Mouse (Mus musculus) E14TG2a.4 (cell line): ENCODE measurements at regions not wholly inside any gene's neighbourhood (a gene's known extent, or its start where the extent isn't known, plus 50 kb on each side); places are given as distances from the start of the nearest gene placed in this dataset.

Experiments
- H3K27me3 ChIP-seq: 2 replicates; pipeline ENCODE4 v1.6.1; 2014; ENCODE audit warnings: low read length, control low read depth; ENCODE audit not compliant: insufficient read depth
- H3K36me3 ChIP-seq: 2 replicates; pipeline ENCODE4 v1.6.1; 2014; ENCODE audit warnings: low read length, control low read depth; ENCODE audit not compliant: insufficient read depth
- H3K4me1 ChIP-seq: replicated peaks from 2 replicates; pipeline ENCODE4 v1.6.1; 2014; ENCODE audit warnings: low read depth, low read length, control low read depth
- H3K4me3 ChIP-seq: replicated peaks from 2 replicates; pipeline ENCODE4 v1.5.1; 2014; ENCODE audit warnings: mild to moderate bottlenecking, low read length
- H3K9me3 ChIP-seq: 2 replicates; pipeline ENCODE4 v1.6.1; 2014; ENCODE audit warnings: low read length, control low read depth
- CTCF ChIP-seq: conservative IDR thresholded peaks from 2 replicates; pipeline ENCODE4 v1.5.1; 2014; ENCODE audit warnings: low read length
- NANOG ChIP-seq: IDR thresholded peaks from 2 replicates; pipeline ENCODE4 v1.6.1; 2014; ENCODE audit warnings: borderline replicate concordance, low read length, mixed read lengths
- POU5F1 ChIP-seq: IDR thresholded peaks from 2 replicates; pipeline ENCODE4 v1.6.1; 2014; ENCODE audit warnings: low read length, borderline replicate concordance

DNA sequence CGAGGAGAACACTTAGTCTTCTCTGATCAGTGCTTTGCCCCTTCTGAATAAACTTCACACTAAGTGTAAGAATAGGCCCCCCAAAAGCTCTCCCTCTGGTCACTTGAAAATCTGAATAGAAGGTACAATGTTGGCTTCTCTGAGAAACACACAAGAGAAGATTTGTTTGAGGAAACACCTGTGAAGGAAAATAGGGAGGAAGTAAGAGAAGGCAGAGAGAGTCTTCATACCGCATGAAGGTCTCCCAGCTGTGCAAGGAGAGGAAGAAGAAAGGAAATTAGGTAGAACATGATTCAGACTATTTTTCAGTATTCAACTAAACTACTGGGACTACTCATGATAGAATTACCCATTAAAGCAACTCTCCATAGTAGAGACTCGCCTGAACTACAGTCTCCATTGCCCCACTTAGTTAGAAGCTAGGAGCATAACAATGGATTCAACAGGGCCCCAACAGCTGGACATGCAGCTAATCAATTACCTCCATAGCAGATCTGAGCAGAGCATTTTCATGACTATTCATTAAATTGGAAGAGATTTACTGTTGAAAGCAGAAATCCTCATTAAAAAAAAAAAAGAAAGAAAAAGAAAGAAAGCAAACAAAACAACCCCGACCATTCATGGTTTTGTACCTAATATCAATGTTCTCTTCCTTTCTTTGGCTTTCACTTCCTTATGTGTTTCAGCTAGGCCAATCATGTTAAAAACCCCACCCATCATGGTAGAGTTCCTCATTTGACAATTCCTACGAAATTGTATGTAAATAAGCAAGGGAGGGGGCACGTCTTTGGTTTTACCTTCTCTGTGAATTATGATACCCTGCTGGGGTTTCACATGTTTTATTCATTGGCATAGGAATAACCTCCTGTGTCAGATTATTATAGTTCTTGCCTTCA lies 1428.3 kb upstream of the A1bg start:
- Histone ChIP-seq H3K4me1 (no peaks in the 10 kb centered on the region), H3K27me3 (no peaks in the 10 kb centered on the region), H3K36me3 (no peaks in the 10 kb centered on the region), H3K4me3 (no peak overlapping the region), H3K9me3 (no peaks in the 10 kb centered on the region)
- TF ChIP-seq POU5F1 (no peak), CTCF (no peak), NANOG (no peak)

DNA sequence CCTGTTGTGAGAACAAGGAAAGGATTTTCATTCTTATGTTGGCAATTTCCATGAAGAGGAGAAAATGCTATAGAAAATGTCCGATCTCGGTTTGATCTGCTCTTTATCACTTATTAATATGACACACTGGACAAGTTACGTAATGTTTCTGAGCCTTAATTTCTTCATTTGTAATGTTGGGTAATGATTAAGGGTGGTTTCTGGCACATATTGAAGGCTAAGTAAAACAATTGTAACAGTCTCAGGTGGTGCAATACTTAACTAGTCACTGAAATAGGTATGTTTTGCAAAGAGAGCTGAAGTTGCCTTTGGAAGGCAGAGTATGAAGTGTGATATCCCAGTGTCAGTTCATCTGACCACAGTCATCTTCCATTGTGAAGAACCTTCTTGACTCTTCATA lies 1427.2 kb upstream of the A1bg start:
- Histone ChIP-seq H3K27me3 (no peaks in the 10 kb centered on the region), H3K9me3 (no peaks in the 10 kb centered on the region), H3K4me1 (no peaks in the 10 kb centered on the region), H3K4me3 (no peak overlapping the region), H3K36me3 (no peaks in the 10 kb centered on the region)
- TF ChIP-seq POU5F1 (no peak), CTCF (no peak), NANOG (no peak)

DNA sequence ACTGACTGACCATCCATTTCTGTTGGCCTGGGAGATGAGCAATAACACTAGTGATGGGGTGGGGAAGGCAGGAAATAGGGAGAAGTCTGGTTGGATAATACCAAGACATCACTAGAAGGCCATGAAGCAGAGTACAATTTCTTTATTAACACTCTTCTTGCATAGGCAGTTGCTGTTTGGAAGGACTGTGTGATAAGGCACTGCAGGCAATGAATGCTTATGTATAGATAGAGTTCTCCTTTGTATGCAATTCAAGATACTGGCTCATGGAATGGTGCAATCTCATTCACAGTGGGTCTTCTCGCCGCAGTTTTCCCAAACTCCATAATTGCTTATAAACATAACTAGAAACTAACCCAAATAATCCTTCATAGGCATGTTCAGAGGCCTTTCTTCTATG lies 1426.1 kb upstream of the A1bg start:
- H3K4me3 ChIP-seq = no peak overlapping the region
- no peaks in the 10 kb centered on the region for H3K9me3 ChIP-seq
- H3K27me3 ChIP-seq = no peaks in the 10 kb centered on the region

DNA sequence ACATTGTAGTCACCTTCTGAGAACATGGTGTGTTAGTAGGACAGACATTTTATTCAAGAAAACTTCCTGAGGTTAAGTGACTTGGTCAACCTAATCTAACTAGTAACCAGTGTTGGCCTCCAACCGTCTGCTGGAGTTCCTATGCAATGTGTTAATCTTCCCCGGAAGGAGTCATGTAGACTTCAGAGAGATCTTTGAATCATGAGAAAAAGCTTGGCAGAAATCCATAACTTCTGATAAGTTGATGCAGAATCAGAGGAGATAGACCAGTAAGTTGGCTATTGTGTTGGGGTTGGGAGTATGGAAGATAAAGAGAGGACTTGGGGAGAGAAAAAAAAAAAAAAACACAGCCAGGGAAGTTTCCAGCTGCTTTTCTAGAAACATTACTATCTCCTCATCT lies 1424.9 kb upstream of the A1bg start:
- Histone ChIP-seq H3K36me3 (no peaks in the 10 kb centered on the region), H3K9me3 (no peaks in the 10 kb centered on the region), H3K4me1 (no peaks in the 10 kb centered on the region), H3K27me3 (no peaks in the 10 kb centered on the region), H3K4me3 (no peak overlapping the region)
- TF ChIP-seq CTCF (no peak), NANOG (no peak), POU5F1 (no peak)

More for the DNA sequence above, 1426.1 kb upstream of the A1bg start:
- no peaks in the 10 kb centered on the region for H3K4me1 ChIP-seq
- TF ChIP-seq POU5F1 = no peak
- no peak for TF ChIP-seq CTCF
- no peak for TF ChIP-seq NANOG
- H3K36me3 ChIP-seq = no peaks in the 10 kb centered on the region

DNA sequence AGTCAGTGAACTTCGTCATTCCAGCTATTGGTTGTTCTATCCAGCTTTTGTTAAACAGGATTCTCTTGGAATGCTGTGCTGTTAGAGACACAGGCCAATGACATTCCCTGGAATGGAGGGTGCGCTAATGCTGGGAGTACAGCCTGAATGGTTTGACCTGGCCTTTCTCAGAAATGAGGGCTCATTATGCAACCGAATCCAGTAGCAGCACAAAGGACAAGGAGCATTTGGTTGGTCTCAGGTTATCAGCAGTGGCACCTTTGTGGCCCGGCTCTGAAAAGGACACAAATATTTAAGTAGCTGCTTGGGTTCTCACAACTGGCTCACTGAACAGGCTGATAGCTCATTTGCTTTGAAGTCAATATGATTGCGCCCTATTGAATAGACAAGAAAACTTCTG lies 1423.1 kb upstream of the A1bg start:
- H3K9me3 ChIP-seq = no peaks in the 10 kb centered on the region
- no peaks in the 10 kb centered on the region for H3K27me3 ChIP-seq
- H3K4me1 ChIP-seq = no peaks in the 10 kb centered on the region
- no peak overlapping the region for H3K4me3 ChIP-seq
- H3K36me3 ChIP-seq = no peaks in the 10 kb centered on the region
- no peak for TF ChIP-seq NANOG
- TF ChIP-seq CTCF = no peak
- no peak for TF ChIP-seq POU5F1

DNA sequence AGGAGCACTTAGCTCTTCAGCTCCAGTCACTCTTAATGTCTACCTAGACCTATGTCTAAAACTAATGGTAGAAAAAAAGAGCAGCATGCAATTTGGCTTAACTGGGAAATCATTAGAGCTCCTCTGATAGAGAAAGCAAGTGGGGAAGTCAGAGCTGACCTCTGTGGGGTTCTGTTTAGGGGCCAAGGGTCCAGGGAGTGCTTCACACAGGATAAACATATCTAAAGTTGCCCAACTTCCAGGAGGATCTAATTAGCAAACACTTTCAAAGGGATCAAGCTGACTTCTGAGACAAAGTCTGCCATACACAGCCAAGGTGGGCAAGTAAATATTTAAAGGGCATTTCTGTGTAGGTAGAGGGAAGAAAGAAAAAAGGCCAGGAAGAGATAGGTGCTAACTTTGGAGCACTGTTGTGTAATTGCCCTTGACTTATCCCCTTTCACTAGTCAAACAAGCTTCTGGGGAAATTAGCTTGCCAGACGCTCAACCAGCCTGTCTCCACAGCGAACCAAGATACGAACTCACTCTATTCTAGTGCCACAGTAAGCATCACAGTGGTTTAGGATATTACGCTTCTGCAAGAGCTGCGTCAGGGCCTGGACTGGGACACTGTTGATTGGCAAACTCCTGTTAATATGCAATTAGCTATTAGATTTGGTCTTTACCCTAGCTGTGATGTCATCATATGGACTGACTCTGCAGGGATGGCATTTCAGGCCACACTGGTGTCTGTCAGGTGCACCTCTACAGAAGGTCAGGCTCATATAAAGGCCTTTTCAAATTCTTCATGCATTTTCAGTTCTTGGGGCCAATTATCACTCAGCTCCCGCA lies 1413.9 kb upstream of the A1bg start:
- Histone ChIP-seq H3K36me3 (no peaks in the 10 kb centered on the region), H3K27me3 (no peaks in the 10 kb centered on the region), H3K9me3 (no peaks in the 10 kb centered on the region), H3K4me1 (no peaks in the 10 kb centered on the region), H3K4me3 (no peak overlapping the region)
- TF ChIP-seq NANOG = no peak
- TF ChIP-seq CTCF = no peak
- TF ChIP-seq POU5F1 = no peak

DNA sequence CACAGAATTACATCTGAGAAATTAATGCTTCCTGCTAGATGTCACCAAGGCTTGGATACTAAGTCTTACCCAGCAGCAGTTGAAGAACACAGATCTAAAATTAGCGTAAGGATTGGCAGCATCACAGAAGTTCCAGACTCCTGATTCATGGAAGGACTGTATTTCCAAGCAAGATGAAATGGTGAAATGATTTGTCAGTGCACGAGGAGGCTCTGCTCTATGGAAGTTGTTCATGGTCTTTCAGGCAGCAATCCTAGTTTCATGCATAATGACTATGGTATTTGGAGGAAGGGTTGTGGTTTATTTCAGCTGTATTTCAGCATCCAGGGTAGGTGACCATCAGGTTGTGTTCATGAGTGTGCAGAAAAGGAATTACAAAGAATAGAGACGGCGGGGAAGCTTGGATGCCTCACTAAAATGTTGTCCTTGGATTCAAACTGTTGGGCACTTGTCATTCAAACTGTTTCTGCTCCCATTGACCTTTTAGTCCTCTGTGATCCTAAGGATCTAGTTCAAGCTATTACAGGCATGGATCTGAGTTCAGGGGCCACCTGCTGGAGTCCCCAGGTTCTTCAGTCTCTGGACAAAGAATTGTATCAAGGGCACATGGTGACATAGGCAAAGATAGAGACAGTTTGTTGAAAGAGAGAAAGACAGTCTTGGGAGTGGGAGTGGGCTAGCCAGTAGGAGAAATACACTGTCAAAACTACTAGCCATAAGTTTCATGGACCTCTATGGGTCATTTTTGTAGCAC lies 1411.6 kb upstream of the A1bg start:
- no peak overlapping the region for H3K4me3 ChIP-seq
- no peaks in the 10 kb centered on the region for H3K4me1 ChIP-seq
- no peaks in the 10 kb centered on the region for H3K36me3 ChIP-seq
- no peak for TF ChIP-seq CTCF
- no peak for TF ChIP-seq POU5F1
- no peak for TF ChIP-seq NANOG
- H3K9me3 ChIP-seq = no peaks in the 10 kb centered on the region
- no peaks in the 10 kb centered on the region for H3K27me3 ChIP-seq

DNA sequence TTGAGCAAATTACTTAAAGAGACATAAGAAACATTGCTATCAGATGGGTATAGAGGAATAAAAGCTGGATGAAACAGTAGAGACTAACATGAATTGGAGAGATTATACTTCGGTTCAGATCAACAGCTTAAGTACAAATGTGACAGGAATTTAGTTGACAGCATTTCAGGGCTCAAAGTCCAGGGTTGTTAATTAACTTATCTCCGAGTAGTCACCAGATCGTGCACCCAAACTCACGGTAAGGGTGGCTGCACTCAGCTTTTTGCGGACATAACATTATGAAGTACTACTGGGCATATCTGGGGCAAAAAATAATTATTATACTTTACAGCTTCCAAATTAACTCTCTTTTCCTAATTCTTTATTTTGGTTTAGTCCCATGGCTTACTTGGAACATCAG lies 1409.3 kb upstream of the A1bg start:
- TF ChIP-seq CTCF = no peak
- no peak for TF ChIP-seq POU5F1
- TF ChIP-seq NANOG = no peak
- Histone ChIP-seq H3K4me1 (no peaks in the 10 kb centered on the region), H3K4me3 (no peak overlapping the region), H3K36me3 (no peaks in the 10 kb centered on the region), H3K9me3 (no peaks in the 10 kb centered on the region), H3K27me3 (no peaks in the 10 kb centered on the region)
